Mouse (Mus musculus): ENCODE measurements around the gene Bend6. TPM values are rescaled to one million over a fixed set of nuclear protein-coding genes. Genes with fewer than 3 reads are reported as not detected.

The Bend6 gene
- polyA plus RNA-seq, 1 experiment from 2014 or later, result 2.8 TPM

DNA sequence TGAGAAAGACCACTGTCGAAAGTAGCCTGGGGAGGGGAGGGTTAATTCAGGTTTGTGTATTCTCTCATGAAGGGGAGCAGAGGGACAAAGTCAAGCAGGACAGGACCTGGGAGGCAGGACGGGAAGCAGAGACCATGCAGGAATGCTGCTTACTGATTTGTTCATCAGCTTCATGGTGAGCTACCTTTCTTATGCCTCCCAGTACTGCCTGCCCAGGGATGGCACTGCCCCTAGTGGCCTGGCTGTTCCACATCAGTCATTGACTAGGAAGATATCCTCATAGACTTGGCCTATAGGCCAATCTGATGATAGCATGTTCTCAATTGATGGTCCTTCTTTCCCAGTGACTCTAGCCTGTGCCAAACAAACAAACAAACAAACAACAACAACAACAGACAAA, 36.3 kb upstream of the Bend6 start:
- Histone ChIP-seq H3K27me3 (ENCODE audit: control insufficient read depth, insufficient read depth, low read length) (no peaks in the 10 kb centered on the region), H3K4me3 (ENCODE audit: low read depth, low read length) (no peak overlapping the region), H3K9ac (replicated peaks; ENCODE audit: low read length) (no peak overlapping the region), H3K36me3 (replicated peaks; ENCODE audit: control insufficient read depth, insufficient read depth, low read depth, low read length) (no peaks in the 10 kb centered on the region), H3K4me2 (ENCODE audit: low read depth, low read length) (no peak overlapping the region), H3K9me3 (replicated peaks; ENCODE audit: control insufficient read depth, low read length) (no peaks in the 10 kb centered on the region), H3K27ac (replicated peaks; ENCODE audit: low read depth, low read length) (no peak overlapping the region), H3K4me1 (ENCODE audit: control insufficient read depth, insufficient read depth, low read length) (no peaks in the 10 kb centered on the region)
- no peak for DNase-seq (ENCODE audit: low spot score)
- ATAC-seq (replicated peaks; ENCODE audit: insufficient number of reproducible peaks, low FRiP score, low TSS enrichment, low read depth), result no peak
- 90% methylated on average over 2 of the region's 2 CpGs for WGBS

DNA sequence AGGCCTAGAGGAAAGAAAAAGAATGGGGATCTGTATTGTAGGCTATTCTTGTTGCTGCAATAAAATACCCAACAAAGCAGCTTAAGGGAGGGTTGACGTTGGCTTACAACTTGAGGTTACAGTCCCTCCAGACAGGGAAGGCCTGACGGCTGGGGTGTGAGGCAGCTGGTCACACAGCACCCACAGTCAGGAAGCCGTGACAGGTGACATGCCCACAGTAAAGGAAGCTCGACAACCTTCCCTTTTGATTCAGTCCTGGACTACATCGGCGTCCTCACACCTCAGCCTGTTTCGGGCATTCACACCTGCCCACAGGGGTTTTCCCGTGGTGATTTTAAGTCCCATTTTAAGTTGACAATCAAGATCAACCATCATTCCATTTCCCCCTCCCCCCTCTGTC, 35.0 kb upstream of the Bend6 start:
- Histone ChIP-seq H3K4me3 (ENCODE audit: low read depth, low read length) (no peak overlapping the region), H3K27ac (replicated peaks; ENCODE audit: low read depth, low read length) (no peak overlapping the region), H3K9ac (replicated peaks; ENCODE audit: low read length) (no peak overlapping the region), H3K9me3 (replicated peaks; ENCODE audit: control insufficient read depth, low read length) (no peaks in the 10 kb centered on the region), H3K4me1 (ENCODE audit: control insufficient read depth, insufficient read depth, low read length) (no peaks in the 10 kb centered on the region), H3K27me3 (ENCODE audit: control insufficient read depth, insufficient read depth, low read length) (no peaks in the 10 kb centered on the region), H3K36me3 (replicated peaks; ENCODE audit: control insufficient read depth, insufficient read depth, low read depth, low read length) (no peaks in the 10 kb centered on the region), H3K4me2 (ENCODE audit: low read depth, low read length) (no peak overlapping the region)
- no peak for DNase-seq (ENCODE audit: low spot score)
- no peak for ATAC-seq (replicated peaks; ENCODE audit: insufficient number of reproducible peaks, low FRiP score, low TSS enrichment, low read depth)
- WGBS, result 96% methylated on average over 8 of the region's 8 CpGs

GRCm38 (mm10) chr1:33940364-33940928, 32.8 kb upstream of the Bend6 start:
- H3K4me3 ChIP-seq (ENCODE audit: low read depth, low read length), result no peak overlapping the region
- no peaks in the 10 kb centered on the region for H3K27me3 ChIP-seq (ENCODE audit: control insufficient read depth, insufficient read depth, low read length)
- no peak overlapping the region for H3K9ac ChIP-seq (replicated peaks; ENCODE audit: low read length)
- 85% methylated on average over 11 of the region's 11 CpGs for WGBS
- H3K4me1 ChIP-seq (ENCODE audit: control insufficient read depth, insufficient read depth, low read length), result no peaks in the 10 kb centered on the region
- no peaks in the 10 kb centered on the region for H3K36me3 ChIP-seq (replicated peaks; ENCODE audit: control insufficient read depth, insufficient read depth, low read depth, low read length)
- no peaks in the 10 kb centered on the region for H3K9me3 ChIP-seq (replicated peaks; ENCODE audit: control insufficient read depth, low read length)
- ATAC-seq (replicated peaks; ENCODE audit: insufficient number of reproducible peaks, low FRiP score, low TSS enrichment, low read depth) (no peak), DNase-seq (ENCODE audit: low spot score) (no peak)
- no peak overlapping the region for H3K27ac ChIP-seq (replicated peaks; ENCODE audit: low read depth, low read length)
- no peak overlapping the region for H3K4me2 ChIP-seq (ENCODE audit: low read depth, low read length)

DNA sequence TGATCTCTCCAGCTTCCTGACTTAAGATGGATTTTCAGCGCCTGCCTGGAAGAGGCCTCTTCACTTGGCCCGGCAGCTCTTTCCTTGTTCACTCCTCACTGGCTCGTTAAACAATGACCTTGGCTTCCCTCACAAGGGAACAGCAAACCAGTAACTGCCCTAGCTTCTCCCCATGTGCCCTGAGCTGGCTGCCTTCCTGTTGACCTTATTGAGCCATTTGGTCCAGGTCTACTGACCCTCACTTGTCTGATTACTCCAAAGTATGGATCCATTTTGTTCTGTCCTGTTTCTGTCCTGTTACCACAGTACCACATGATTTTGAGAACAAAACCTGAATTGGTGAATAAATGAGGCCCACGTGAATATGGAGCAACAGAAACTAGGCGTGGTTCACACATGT, 32.2 kb upstream of the Bend6 start:
- 84% methylated on average over 5 of the region's 5 CpGs for WGBS
- no peak overlapping the region for H3K27ac ChIP-seq (replicated peaks; ENCODE audit: low read depth, low read length)
- ATAC-seq (replicated peaks; ENCODE audit: insufficient number of reproducible peaks, low FRiP score, low TSS enrichment, low read depth), result no peak
- H3K4me2 ChIP-seq (ENCODE audit: low read depth, low read length), result no peak overlapping the region
- no peaks in the 10 kb centered on the region for H3K27me3 ChIP-seq (ENCODE audit: control insufficient read depth, insufficient read depth, low read length)
- no peak for DNase-seq (ENCODE audit: low spot score)
- H3K9me3 ChIP-seq (replicated peaks; ENCODE audit: control insufficient read depth, low read length), result no peaks in the 10 kb centered on the region
- no peaks in the 10 kb centered on the region for H3K36me3 ChIP-seq (replicated peaks; ENCODE audit: control insufficient read depth, insufficient read depth, low read depth, low read length)
- H3K9ac ChIP-seq (replicated peaks; ENCODE audit: low read length), result no peak overlapping the region
- no peak overlapping the region for H3K4me3 ChIP-seq (ENCODE audit: low read depth, low read length)
- no peaks in the 10 kb centered on the region for H3K4me1 ChIP-seq (ENCODE audit: control insufficient read depth, insufficient read depth, low read length)

- no peak for ATAC-seq (replicated peaks; ENCODE audit: insufficient number of reproducible peaks, low FRiP score, low TSS enrichment, low read depth)
- Histone ChIP-seq H3K27ac (replicated peaks; ENCODE audit: low read depth, low read length) (no peak overlapping the region), H3K4me3 (ENCODE audit: low read depth, low read length) (no peak overlapping the region), H3K4me1 (ENCODE audit: control insufficient read depth, insufficient read depth, low read length) (no peaks in the 10 kb centered on the region), H3K36me3 (replicated peaks; ENCODE audit: control insufficient read depth, insufficient read depth, low read depth, low read length) (no peaks in the 10 kb centered on the region), H3K9me3 (replicated peaks; ENCODE audit: control insufficient read depth, low read length) (no peaks in the 10 kb centered on the region), H3K9ac (replicated peaks; ENCODE audit: low read length) (no peak overlapping the region), H3K4me2 (ENCODE audit: low read depth, low read length) (no peak overlapping the region), H3K27me3 (ENCODE audit: control insufficient read depth, insufficient read depth, low read length) (no peaks in the 10 kb centered on the region)
- 88% methylated on average over 3 of the region's 3 CpGs for WGBS
- DNase-seq (ENCODE audit: low spot score), result no peak
Measured at GRCm38 (mm10) chr1:33935946-33936345, 28.3 kb upstream of the Bend6 start.

GRCm38 (mm10) chr1:33932845-33933499, 25.4 kb upstream of the Bend6 start:
- Histone ChIP-seq H3K27ac (replicated peaks; ENCODE audit: low read depth, low read length) (no peak overlapping the region), H3K9ac (replicated peaks; ENCODE audit: low read length) (no peak overlapping the region), H3K4me3 (ENCODE audit: low read depth, low read length) (no peak overlapping the region), H3K4me2 (ENCODE audit: low read depth, low read length) (no peak overlapping the region), H3K9me3 (replicated peaks; ENCODE audit: control insufficient read depth, low read length) (no peaks in the 10 kb centered on the region), H3K36me3 (replicated peaks; ENCODE audit: control insufficient read depth, insufficient read depth, low read depth, low read length) (no peaks in the 10 kb centered on the region), H3K27me3 (ENCODE audit: control insufficient read depth, insufficient read depth, low read length) (no peaks in the 10 kb centered on the region), H3K4me1 (ENCODE audit: control insufficient read depth, insufficient read depth, low read length) (no peaks in the 10 kb centered on the region)
- DNase-seq (ENCODE audit: low spot score) (no peak), ATAC-seq (replicated peaks; ENCODE audit: insufficient number of reproducible peaks, low FRiP score, low TSS enrichment, low read depth) (no peak)
- WGBS, result 82% methylated on average over 14 of the region's 14 CpGs

DNA sequence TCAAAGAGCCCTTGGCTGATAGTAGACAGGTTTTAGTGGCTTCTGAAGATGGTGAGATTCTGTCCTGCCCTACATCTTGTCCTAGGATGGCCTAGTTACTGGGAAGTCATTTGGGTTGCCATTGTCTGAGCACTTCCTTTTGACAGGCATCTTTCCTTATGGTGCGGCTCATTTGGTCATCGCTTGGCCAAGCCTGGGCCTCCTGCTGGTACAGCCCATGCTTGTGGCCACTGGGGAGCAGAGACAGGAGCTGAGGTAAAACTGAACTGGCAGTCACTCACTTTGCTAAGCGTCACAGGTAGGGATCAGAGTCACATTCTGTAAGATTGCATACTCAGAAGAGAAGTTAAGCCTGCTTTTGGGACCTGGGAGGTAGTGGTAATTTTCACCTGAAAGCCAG, 24.6 kb upstream of the Bend6 start:
- Histone ChIP-seq H3K4me2 (ENCODE audit: low read depth, low read length) (no peak overlapping the region), H3K27ac (replicated peaks; ENCODE audit: low read depth, low read length) (no peak overlapping the region), H3K27me3 (ENCODE audit: control insufficient read depth, insufficient read depth, low read length) (no peaks in the 10 kb centered on the region), H3K9me3 (replicated peaks; ENCODE audit: control insufficient read depth, low read length) (no peaks in the 10 kb centered on the region), H3K9ac (replicated peaks; ENCODE audit: low read length) (no peak overlapping the region), H3K36me3 (replicated peaks; ENCODE audit: control insufficient read depth, insufficient read depth, low read depth, low read length) (no peaks in the 10 kb centered on the region), H3K4me1 (ENCODE audit: control insufficient read depth, insufficient read depth, low read length) (no peaks in the 10 kb centered on the region), H3K4me3 (ENCODE audit: low read depth, low read length) (no peak overlapping the region)
- ATAC-seq (replicated peaks; ENCODE audit: insufficient number of reproducible peaks, low FRiP score, low TSS enrichment, low read depth) (no peak), DNase-seq (ENCODE audit: low spot score) (no peak)
- WGBS, result 86% methylated on average over 3 of the region's 3 CpGs

DNA sequence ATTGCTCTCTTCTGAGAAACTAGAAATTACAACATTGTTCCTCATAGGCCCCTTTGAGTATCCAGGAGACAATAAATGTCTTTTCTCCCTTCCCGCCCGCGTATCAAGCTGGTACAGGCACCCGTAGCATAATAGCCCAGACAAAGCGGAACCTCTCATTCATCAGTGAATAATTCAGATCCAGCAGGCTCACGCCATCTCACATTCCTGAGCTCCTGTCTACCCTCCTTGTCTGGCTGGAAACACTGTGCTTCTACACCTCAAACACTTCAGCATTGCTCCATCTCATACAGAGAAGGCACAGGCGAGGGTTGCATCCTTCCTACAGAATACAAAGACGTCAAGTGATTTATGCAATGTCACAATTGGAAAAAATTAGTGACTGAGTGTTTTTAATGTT, 24.2 kb upstream of the Bend6 start:
- Histone ChIP-seq H3K4me3 (ENCODE audit: low read depth, low read length) (no peak overlapping the region), H3K27me3 (ENCODE audit: control insufficient read depth, insufficient read depth, low read length) (no peaks in the 10 kb centered on the region), H3K27ac (replicated peaks; ENCODE audit: low read depth, low read length) (no peak overlapping the region), H3K4me2 (ENCODE audit: low read depth, low read length) (no peak overlapping the region), H3K4me1 (ENCODE audit: control insufficient read depth, insufficient read depth, low read length) (no peaks in the 10 kb centered on the region), H3K36me3 (replicated peaks; ENCODE audit: control insufficient read depth, insufficient read depth, low read depth, low read length) (no peaks in the 10 kb centered on the region), H3K9me3 (replicated peaks; ENCODE audit: control insufficient read depth, low read length) (no peaks in the 10 kb centered on the region), H3K9ac (replicated peaks; ENCODE audit: low read length) (no peak overlapping the region)
- no peak for ATAC-seq (replicated peaks; ENCODE audit: insufficient number of reproducible peaks, low FRiP score, low TSS enrichment, low read depth)
- 80% methylated on average over 8 of the region's 8 CpGs for WGBS
- DNase-seq (ENCODE audit: low spot score), result no peak
